Mouse (Mus musculus) A20 (cell line): ENCODE data around the gene Fam174b.

Source experiments
- DNase-seq: peaks from one replicate; pipeline ENCODE4 v3.0.0-alpha.2; 2011; ENCODE audit warnings: low read depth, low spot score

Fam174b gene

DNA sequence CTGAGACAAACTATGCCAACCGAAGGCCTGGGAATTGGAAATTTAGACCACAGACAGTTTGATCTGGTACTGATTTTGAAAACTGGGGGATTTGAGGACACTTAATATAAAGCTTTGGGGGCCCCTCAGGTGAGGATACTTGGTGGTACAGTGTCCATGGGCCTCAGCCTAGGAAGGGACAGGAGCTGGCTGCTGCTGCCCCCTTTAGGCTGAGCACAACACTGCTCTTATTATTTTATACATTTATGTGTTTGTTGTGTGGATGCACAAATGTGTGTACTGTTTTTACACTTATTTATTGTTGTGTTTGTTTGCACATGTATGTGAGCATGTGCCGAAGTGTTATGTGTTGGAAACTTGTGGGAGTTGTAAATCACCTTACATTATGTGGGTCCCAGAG lies 9.2 kb downstream of the Fam174b start:
- DNase-seq, result no peak

DNA sequence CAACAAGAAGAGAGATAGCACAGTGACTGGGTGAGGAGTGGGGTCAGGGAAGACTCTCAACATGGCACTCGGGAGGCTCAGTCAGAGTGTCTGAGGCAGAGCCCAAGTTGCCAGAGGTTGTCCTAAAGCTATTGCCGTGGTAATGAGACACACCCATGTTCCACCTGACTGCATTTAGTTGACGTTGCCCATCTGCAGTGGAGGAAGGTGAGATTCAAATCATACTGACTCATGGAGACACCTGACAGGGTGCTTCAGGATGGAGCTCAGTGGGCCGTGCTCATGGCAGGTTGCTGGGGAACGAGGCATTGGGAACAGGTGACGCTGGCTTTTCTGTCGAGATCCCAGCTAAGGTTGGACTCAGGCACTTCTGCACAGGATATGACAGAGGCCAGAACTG lies 9.9 kb downstream of the Fam174b start:
- no peak for DNase-seq

DNA sequence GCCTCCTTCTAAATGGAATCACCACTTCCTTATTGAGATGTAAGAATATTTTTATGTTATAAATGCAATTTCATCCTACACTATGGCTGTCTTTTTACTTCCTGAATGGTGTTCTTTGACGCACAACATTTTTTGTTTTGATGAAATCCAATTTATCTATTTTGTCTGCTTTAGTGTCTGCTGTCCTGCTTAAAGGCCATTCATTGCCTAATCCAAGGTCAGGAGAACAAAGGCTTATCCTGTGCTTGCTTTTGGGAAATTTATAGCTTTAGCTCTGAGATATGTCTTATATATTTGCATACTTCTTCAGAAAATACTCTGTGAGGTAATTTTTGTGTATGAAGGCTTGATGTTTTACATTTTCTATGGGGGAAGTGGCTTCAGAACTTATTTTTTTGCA lies 13.5 kb downstream of the Fam174b start:
- no peak for DNase-seq

- no peak for DNase-seq
Observed at GRCm38 (mm10) chr7:73755377-73756110, 15.4 kb downstream of the Fam174b start.

DNA sequence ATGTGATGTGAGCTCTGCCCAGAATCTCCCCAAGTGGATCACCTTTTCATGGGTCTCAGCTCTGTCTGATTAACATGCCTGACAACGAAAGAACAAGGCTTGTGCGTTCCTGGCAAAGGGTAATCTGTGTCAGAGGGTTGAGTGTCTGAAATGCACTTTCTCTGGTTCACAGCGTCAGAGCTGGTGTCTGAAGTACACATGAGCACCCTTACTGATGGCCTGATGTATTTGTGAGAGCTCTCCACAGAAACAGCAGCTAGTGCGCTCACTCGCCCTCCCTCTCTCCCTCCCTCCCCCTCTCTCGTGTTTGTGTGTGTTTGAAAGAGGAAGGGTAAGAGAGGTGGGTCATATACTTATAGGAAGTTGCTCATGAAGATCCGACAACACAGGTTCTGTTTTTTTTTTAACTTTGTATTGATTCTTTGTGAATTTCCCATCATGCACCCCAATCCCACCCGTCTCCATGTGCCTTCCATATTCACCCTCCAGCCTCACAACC lies 21.6 kb downstream of the Fam174b start:
- DNase-seq, result no peak

- DNase-seq, result no peak
Observed at GRCm38 (mm10) chr7:73764679-73765078, 24.6 kb downstream of the Fam174b start.

DNA sequence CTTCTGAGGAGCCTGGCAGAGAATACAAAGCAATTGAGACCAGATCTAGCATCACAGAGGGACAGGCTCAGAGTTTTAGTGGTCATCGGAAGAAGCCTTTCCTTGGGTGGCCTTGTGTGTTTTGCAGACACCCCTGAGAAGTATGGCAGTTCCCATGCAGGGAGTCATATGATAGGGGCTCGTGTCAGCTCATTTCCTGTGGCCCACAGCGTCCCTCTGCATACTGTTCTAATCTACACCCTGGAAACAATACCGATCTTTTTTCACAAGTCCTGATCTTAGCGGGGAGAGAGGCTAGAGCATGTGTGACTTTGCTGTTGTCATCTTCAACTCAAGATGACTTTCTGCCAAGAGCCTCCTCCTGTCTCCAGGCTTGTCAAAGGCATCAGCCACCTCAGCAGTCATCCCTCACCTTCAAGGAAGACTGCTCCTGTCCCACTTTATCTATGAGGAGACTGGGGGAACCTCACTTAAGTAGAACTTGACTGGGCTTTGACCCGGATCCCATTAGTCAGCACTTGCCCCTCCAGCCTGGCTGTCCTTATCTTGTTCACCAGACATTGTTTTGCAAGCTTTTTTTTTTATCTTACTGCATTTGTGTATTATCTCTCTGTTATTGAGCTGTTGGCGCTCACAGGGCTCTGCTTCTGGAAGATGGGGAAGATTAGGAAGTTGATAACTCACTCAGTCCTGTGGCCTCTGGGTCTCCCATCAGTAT lies 25.2 kb downstream of the Fam174b start:
- DNase-seq, result no peak

GRCm38 (mm10) chr7:73769224-73769623 lies 29.1 kb downstream of the Fam174b start:
- no peak for DNase-seq

- DNase-seq, result no peak
Observed at GRCm38 (mm10) chr7:73771384-73772274, 31.5 kb downstream of the Fam174b start.

DNA sequence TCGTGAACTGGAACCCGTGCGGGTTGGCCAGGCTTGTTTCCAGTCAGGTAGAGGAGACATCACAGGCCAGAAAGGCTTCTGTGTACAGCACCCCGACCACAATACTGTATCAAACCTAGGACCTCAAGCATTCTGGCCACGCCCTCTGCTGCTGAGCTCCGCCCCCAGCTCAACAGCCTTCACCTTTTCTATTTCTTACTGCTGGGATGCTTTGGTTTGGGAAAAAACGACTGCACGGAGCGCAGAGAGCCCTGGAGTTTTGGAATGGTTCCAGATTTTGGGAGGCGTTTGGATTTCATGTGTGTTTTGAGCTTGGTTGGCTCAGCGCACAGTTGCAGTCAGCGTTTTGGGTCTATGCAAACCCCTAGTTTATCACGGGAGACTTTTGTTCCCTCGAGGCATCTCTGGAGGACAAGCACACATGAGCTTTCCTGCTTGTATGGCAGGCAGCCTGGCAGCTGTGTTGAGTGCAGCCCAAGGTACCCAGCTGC lies 32.2 kb downstream of the Fam174b start:
- DNase-seq, result no peak

GRCm38 (mm10) chr7:73774781-73775180 lies 34.7 kb downstream of the Fam174b start:
- DNase-seq, result no peak

DNA sequence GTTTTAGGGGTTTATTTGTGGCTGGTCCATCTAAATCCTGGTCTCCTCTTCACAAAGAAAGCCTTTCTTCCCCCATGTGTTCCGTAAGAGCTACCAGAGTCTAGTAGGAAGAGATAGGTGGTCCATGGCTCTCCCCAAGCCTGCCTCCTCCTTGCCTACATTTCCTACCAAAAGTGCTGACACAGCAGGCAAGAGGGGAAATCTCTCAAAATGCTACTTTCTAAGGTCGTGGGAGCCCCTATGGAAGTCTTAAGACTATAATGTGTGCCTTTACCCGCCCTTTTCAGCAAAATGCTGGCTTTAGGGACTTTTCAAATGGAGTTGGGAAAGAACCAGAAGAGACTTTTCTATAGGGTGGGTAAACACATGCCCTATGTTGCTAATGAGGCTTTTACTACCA lies 37.7 kb downstream of the Fam174b start:
- DNase-seq, result no peak

- no peak for DNase-seq
Observed at GRCm38 (mm10) chr7:73784736-73785428, 44.8 kb downstream of the Fam174b start.

- no peak for DNase-seq
Observed at GRCm38 (mm10) chr7:73785815-73786214, 45.7 kb downstream of the Fam174b start.

DNA sequence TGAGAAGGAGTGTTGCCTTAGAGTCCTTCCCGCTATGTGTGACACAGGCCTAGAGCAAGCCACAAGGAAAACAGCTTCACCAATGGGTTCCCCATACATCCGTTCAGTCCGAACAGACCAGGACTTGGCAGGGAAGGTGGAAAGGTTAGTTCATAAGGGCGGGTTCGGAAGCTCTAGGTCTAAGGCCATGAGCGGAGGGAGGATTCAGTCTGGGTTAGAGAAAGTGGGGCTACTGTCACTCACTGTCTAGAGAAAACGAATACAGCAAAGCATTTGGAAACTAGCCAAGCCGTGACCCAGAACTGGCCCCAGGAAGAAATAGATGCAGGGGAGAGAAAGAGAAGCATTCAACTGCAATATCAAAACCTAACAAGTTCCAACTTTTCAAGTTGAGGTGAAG lies 47.4 kb downstream of the Fam174b start:
- no peak for DNase-seq

- no peak for DNase-seq
Observed at GRCm38 (mm10) chr7:73791096-73791495, 51.0 kb downstream of the Fam174b start.

- no peak for DNase-seq
Observed at GRCm38 (mm10) chr7:73792155-73792554, 52.1 kb downstream of the Fam174b start.

- DNase-seq, result no peak
Observed at GRCm38 (mm10) chr7:73792641-73793040, 52.5 kb downstream of the Fam174b start.

DNA sequence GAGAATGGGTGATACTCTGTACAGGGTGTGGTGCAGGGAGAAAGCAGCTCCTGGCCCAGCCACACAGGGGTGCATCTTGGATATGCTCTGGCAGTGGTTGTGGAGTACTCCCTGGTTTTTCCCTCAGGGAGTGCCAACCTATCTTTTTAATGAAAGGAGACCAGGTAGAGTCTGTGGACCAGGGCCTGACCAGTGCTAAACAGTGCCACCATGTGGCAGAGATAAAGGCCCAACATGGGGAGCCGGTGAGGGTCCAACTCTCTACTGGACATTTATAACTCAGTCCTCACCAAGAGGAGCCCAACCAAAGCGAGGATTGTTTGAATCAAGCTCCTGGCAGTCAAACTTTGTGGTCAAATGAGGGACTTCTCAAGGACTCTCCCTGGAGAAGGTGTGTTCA lies 69.2 kb downstream of the Fam174b start:
- no peak for DNase-seq

GRCm38 (mm10) chr7:73811439-73811838 lies 71.3 kb downstream of the Fam174b start:
- DNase-seq, result no peak

- no peak for DNase-seq
Observed at GRCm38 (mm10) chr7:73812176-73812575, 72.1 kb downstream of the Fam174b start.
